Comparison of ENCODE assay signal across 10 mouse cellular contexts in the genomic region with DNA sequence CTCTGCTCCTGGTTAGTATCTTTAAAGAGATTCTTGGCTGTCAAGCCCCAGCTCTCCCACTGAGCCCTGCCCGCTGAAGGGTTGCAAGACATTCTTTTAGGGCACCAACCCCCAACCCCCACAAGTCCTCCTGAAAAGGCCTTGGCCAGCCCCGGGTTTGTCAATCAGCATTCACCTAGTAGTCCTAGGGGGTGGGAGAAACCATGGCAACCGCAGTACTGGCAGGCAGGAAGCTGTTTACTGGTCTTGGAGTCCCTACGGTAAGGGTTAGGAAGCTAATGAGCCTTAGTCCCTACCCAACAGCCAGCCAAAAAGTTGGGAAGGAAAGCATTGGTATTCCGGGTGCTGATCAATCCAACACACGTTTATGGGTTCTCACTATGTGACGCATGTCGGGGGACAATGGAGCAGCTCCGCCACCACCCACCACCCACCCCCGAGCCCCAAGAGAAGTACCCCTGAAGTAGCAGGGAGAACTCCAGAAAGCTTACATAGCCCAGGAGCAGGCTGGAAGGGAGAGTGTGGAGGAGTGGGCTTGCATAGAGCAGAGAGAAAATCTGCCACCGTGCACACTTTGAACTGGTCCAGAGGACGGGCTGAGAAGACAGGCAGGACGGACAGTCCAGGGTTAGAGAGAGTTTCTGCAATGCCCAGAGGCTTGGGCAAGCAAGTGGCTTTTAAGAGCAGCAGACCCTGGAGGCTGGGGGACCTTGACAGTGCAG. TPM values are rescaled to one million over a fixed set of nuclear protein-coding genes. Genes with fewer than 3 reads are reported as not detected.
DNase-seq lines count a peak whose midpoint lies in the region; ATAC-seq and TF ChIP-seq lines count a peak whose summit lies in the region.
"Had no signal": no experiment of that assay in that cellular context is flagged by ENCODE, and none has a peak within 500 bp of the region (broad histone marks: within the 10 kb centered on the region; RNA-seq: fewer than 3 reads in every experiment).

A gene (minus strand): TSS at position 61 of the 722 bp plus-strand sequence.

- peak; percentile 88 for ATAC-seq in forebrain, embryonic 13.5 days
- ATAC-seq in midbrain, postnatal 0 days (ENCODE audit: low FRiP score) = peak; percentile 90
- ATAC-seq: Patski had no signal

- H3K9me3 ChIP-seq in forebrain, embryonic 13.5 days (replicated peaks) = no peaks in the 10 kb centered on the region
- H3K9me3 ChIP-seq in midbrain, postnatal 0 days (ENCODE audit: low read length) = no peaks in the 10 kb centered on the region

- peak within 1 kb of the TSS; percentile 45 for H3K4me2 ChIP-seq in forebrain, embryonic 13.5 days
- peak within 1 kb of the TSS; percentile 26; the same call in 1 of the 2 replicates for H3K4me2 ChIP-seq in midbrain, postnatal 0 days (ENCODE audit: low read depth, low read length, poor library complexity, severe bottlenecking)

- H3K27me3 ChIP-seq in forebrain, embryonic 13.5 days = peaks cover 3% of the 10 kb centered on the region; the same call in 1 of the 2 replicates
- no peaks in the 10 kb centered on the region for H3K27me3 ChIP-seq in midbrain, postnatal 0 days (ENCODE audit: insufficient read depth, low read length)

- peak; percentile 45 for DNase-seq in cerebellum, adult 9-10 months
- DNase-seq in layer of hippocampus, postnatal 14 days (ENCODE audit: low spot score in 2 of 2) = peak; percentile 42 to 84
- peak; percentile 82 for DNase-seq in midbrain, postnatal 0 days (ENCODE audit: low spot score)
- DNase-seq in thymus, postnatal 0 days (ENCODE audit: low spot score) = no peak
- DNase-seq in heart, postnatal 4 days = no peak
- DNase-seq in gastrocnemius, postnatal 10 days = no peak
- no peak for DNase-seq in yolk sac, embryonic 10.5 days (ENCODE audit: low spot score)

- peaks cover 10% of the 10 kb centered on the region for H3K4me1 ChIP-seq in forebrain, embryonic 13.5 days
- peaks cover 2% of the 10 kb centered on the region; the same call in 1 of the 2 replicates for H3K4me1 ChIP-seq in midbrain, postnatal 0 days (ENCODE audit: insufficient read depth, low read length)

- no peak within 1 kb of the TSS for H3K4me3 ChIP-seq in forebrain, embryonic 13.5 days
- no peak within 1 kb of the TSS for H3K4me3 ChIP-seq in midbrain, postnatal 0 days (ENCODE audit: low read depth, low read length)

- H3K9ac ChIP-seq in forebrain, embryonic 13.5 days = no peak within 1 kb of the TSS
- no peak within 1 kb of the TSS for H3K9ac ChIP-seq in midbrain, postnatal 0 days (replicated peaks; ENCODE audit: low read length, poor library complexity, severe bottlenecking)

- 4% methylated on average over 13 of the region's 13 CpGs for WGBS in forebrain, embryonic 13.5 days
- 8% methylated on average over 13 of the region's 13 CpGs for WGBS in midbrain, postnatal 0 days

- TF ChIP-seq CTCF in midbrain, postnatal 0 days (IDR thresholded peaks at IDR 0.05) = no peak

- H3K36me3 ChIP-seq in forebrain, embryonic 13.5 days (ENCODE audit: poor library complexity, severe bottlenecking) = no peaks in the 10 kb centered on the region
- no peaks in the 10 kb centered on the region for H3K36me3 ChIP-seq in midbrain, postnatal 0 days (ENCODE audit: insufficient read depth, low read length)

- no peak within 1 kb of the TSS for H3K27ac ChIP-seq in forebrain, embryonic 13.5 days
- no peak within 1 kb of the TSS; the same call in 1 of the 2 replicates for H3K27ac ChIP-seq in midbrain, postnatal 0 days (ENCODE audit: low read depth, low read length)

RNA-seq across cellular contexts. Expression of the gene that starts here (rescaled TPM):
- polyA plus RNA-seq in forebrain, embryonic 13.5 days (2015; fragmentation: Nextera tagmentation; extraction: Ambion mirVana) = not detected in 2 replicates
- under 1 TPM; 0.33 to 0.71 TPM for total RNA-seq in layer of hippocampus, postnatal 14 days (2021)
- 0.99 TPM in 1 of 2 replicates, not detected in the other for total RNA-seq in midbrain, postnatal 0 days (2014; rRNA removed)
- 0.18 and 0.23 TPM in 2 replicates for polyA plus RNA-seq in midbrain, postnatal 0 days (2015; fragmentation: Nextera tagmentation; extraction: Ambion mirVana)
- polyA plus RNA-seq in thymus, postnatal 0 days (2015; fragmentation: Nextera tagmentation; extraction: Ambion mirVana) = not detected in 2 replicates
- total RNA-seq in heart, postnatal 4 days (2021) = not detected
- total RNA-seq in gastrocnemius, postnatal 10 days (2021) = not detected
- polyA plus RNA-seq: gonadal fat pad, adult 2 months; Patski had no signal

Comparison
In these comparisons a context has a peak if more than half of its experiments do, and no peak if none do; other contexts are left out.
1. Peak in ATAC-seq and H3K4me2 ChIP-seq in forebrain, embryonic 13.5 days; RNA of the gene not detected or under 1 TPM.
2. Peak in DNase-seq in layer of hippocampus, postnatal 14 days; RNA of the gene not detected or under 1 TPM.
3. Peak in DNase-seq, ATAC-seq and H3K4me2 ChIP-seq in midbrain, postnatal 0 days; RNA of the gene not detected or under 1 TPM.